Mouse (Mus musculus) ES-CJ7 (cell line): ENCODE measurements around the gene Zfp638.
A peak's percentile ranks its signal among the peaks of the same experiment; 100 is the strongest.
"Not testable (repeated sequence)": the region's sequence is repeated elsewhere in the genome, so short reads cannot be mapped to it uniquely, and the experiment has no call there.

Experiments used
- DNase-seq: peaks from one replicate; pipeline ENCODE4 v3.0.0; 2011; ENCODE audit warnings: low read depth, low spot score

The Zfp638 gene

DNA sequence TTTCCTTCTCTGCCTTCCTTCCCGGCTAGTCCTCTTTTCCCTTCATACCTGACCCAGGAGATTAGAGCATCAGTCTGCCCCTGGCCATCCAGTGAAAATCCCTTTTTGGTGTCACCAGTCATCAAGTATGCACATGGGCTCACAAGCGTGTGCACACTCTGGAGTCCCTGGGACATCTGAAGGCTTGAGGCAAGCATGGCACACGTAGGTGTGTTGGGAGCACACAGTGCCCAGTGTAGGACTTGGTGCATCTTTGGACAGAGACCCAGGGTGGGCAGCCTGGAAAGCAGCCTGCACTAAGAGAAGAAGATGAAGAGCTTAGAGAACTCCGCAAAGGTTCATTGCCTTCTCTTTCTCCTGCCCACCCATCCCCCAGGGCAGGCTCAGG, 143.0 kb downstream of the Zfp638 start:
- no peak for DNase-seq

DNA sequence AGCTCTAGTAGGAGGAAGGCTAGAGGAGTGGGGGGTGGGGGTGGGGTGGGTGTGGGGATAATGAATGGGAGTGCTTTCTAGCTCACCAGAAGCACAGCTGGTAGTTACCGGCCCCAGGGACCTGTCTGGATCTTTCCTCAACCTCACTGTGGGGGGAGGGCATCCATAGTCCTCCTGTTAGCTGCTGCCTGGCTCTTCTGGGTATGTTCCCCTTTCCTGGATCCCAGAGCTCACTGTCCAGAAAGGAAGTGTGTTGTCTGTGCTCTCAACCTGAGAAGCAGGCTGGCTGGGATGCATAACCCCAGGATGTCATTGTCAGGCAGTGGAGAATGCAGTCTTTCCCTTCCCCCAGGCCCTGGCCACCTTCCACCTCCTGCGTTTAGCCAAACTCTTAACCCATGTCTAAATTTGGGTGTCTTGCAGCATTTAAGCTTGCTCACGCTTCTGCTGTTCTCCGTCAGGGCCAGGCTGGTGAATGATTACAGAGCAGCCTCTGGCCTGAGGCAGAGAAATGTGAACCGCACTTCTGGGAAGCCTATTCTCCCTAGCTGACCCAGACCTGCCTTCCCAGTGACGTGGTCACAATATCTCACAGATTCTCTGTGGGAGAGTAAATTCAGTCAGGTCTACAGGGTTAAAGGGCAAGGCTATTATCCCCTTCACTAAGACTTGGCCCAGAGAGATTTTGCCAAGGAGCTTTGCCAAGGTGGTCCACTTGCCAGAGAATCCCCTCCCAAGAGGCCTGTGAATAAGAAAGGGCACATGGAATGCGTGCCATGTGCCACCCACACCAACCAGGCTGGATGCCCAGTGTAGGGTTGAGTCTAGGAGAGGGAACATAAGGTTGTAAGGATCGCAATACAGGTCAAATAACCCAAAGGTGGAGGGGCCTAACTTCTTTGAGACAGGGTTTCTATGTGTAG, 143.7 kb downstream of the Zfp638 start:
- peak; percentile 64 for DNase-seq

DNA sequence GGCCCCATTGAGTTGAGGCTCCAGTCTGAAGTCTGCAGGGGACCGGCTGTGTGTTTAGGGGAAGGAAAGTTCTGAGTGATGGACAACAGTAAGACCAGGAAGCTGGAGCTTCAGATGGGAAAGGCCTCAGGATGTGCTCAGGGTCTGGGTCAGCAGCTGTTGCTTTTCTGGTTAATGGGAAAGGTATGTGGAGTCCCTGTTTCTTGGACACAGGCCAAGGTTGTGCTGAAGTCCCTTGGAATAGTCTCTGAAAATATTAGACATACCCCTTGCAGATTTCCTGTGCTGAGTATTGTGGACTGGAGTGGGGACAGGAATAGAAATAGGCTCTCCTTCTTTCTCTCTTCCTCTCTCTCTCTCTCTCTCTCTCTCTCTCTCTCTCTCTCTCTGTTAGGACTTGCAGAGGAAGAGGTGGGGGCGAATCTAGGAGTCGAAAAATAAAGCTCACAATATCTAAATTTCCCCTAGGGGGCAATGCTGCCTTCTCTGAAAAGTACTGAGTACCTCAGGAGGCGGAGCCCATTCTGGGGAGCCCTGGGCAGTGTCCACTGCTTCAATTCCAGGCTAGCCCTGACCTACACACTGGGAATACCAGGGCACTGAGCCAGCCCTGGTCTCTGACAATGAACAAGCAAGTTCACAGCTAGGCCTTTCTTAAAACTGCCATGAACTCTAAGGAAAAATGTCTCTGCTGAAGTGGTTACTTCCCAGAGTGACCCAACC, 148.2 kb downstream of the Zfp638 start:
- DNase-seq: not testable (repeated sequence)

DNA sequence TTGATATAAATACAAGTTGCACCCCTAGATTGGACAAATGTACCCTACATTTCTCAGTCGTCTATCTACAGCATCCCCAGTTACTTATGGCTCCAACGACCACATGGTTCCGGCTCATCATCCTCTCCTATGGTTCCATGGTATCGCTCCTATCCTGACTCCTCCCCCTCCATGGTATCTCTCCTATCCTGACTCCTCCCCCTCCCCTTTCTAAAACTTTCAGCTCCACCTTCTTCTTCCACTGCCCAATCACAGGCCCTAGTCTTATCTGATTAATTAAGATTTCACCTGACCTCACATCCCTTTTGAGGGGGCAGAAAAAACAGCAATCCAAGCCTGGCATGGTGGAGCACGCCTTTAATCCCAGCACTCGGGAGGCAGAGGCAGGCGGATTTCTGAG, 149.9 kb downstream of the Zfp638 start:
- peak; percentile 52 for DNase-seq

DNA sequence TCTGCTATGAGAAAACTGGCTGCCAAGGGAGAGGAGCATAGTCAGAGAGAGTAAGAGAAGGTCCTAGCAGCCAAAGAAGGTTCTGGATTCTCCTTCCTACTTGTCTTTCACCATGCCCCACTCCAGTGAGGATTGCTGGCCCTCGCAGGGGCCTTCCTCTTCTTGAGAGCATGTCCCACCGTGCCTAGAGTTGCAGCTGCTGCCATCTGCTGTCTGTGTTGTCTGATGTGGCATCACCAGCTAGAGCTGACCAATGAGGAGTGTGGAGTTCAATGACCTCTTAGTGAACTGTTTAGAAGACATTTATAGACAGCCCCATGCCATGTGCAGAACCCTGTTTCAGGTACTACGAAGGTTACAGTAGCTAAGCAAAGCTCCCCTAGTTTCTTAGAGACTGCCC, 150.5 kb downstream of the Zfp638 start:
- peak; percentile 62 for DNase-seq

DNA sequence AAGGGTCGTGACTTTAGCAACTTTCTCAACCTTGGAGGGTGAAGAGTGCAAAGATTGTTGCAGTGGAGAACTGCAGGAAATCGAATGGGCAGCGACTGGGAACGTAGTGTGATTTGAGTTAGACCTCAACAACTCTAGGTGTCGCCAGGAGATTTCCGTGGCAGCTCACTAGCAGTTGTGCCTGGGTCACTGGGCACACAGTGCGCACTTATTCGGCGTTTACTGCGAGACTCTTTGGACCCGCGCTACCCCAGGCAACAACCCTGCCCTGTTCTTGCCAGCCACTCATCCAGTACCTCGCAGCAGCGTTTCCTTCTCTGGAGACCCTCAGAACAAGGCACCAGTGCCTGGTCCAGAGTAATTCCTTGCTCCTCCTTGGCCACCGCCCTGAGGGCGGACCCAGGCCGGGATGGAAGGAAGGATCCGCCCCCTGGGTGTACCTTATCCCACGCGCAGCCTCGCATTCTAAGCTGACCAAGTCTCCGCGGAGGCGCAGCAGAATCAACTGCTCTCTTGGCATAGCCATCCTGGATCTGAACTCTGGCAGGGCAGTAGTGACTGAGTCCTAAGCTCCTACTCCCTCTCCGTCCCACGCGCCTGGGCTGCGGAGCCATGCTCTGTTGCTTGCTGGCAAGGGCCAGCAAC, 152.1 kb downstream of the Zfp638 start:
- DNase-seq: peak; percentile 50

DNA sequence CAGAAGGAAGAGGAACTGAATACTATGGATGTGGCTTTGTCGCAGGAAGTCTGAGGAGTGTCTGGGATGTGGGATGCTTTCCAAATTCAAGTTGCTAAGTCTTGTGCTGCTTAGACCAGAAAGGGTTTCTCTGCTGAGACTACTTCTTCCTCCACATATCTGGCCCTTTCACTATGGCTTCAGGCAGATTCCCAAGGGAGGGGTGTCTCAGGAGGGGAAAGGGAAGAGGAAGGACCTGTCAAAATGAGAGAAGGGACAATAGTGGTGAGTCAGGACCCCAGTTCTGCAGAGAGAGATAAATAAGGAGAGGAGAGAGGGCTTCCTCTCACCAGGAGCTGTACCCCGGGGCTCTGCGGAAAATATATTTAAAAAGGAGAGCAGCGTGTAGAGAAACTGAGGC, 153.1 kb downstream of the Zfp638 start:
- DNase-seq: no peak

DNA sequence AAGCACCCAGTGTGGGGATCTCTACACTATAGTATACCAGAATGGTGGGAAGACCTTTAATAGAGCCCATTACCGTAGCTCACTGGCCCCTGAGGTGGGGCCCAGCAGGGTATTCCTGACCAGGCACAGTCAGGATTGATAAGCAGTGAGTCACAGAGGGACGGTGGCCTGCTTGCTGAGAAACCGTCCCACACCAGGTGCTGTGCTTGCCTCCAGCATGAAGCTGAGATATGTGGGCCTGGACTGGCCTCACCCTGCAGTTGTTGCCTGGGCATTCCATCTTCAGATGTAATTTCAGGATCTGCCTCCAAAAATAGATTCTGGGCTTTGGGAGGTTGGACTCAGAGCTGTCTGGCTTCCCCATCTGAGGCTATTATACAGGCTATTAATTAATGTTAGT, 155.1 kb downstream of the Zfp638 start:
- no peak for DNase-seq

DNA sequence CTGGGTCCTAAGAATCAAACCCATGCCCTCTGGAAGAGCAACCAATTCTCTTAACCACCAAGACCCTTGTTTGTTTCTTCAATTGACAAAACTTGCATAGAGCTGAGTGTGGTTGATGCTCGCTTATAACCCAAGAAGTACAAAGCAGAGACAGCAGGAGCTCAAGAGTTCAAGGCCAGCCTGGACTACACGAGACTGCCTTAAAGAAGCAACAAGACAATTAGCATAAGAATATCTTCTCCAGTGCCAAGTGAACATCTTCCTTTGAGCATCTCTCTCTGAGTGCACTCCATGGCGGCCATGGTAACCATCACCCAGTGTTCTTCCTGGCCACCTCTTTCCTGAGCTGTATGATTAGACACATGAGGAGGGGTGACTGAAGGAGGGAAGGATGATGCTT, 158.7 kb downstream of the Zfp638 start:
- peak; percentile 66 for DNase-seq

DNA sequence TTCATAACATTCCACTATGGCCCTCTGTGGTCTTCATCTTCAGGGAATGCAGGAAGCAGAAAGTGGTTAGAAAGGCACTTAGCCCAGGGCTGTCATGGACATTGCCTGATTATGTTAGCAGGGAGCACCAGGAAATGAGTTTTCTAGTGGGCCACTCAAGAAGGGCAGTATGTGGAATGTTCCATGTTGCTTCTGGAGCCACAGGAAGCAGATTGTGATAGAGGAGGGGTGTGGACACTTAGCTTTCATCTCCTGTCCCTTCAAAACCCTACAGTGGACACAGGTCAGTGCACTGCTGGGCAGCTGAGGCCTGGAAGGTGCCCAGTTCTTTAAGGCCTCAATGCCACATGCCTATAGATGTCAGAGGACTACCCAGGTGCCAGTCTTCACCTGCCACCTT, 161.9 kb downstream of the Zfp638 start:
- no peak for DNase-seq

DNA sequence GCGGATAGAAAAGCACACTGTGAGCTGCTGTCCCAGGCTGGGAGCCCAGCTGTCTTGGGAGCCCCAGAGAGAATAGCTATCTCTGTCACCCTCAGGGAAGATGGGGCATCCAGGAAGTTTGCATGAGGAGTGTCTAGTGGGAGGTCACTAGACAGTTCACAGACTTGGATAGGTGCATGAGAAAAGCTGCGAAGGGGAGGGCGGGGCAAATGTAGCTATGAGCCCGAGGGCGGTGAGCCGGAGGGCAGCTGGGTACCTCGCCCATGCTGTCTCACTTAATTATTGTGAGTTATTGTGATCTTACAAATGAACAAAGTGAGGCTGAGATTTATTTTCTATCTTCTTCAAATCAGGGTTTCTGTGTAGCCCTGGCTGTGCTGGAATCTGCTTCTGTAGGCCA, 162.9 kb downstream of the Zfp638 start:
- peak; percentile 43 for DNase-seq

DNA sequence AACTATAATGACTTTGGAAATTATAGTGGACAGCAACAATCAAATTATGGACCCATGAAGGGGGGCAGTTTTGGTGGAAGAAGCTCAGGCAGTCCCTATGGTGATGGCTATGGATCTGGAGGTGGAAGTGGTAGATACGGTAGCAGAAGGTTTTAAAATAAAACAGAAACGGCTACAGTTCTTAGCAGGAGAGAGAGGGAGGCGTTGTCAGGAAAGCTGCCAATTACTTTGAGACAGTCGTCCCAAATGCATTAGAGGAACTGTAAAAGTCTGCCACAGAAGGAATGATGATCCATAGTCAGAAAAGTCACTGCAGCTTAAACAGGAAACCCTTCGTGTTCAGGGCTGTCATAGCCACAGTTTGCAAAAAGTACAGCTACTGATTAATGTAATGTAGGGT, 165.6 kb downstream of the Zfp638 start:
- DNase-seq: not testable (repeated sequence)
